Mouse (Mus musculus): ENCODE data around the gene Mphosph10. TPM values are rescaled to one million over a fixed set of nuclear protein-coding genes. Genes with fewer than 3 reads are reported as not detected.

The Mphosph10 gene
- 52.2 and 54.4 TPM in 2 replicates for polyA plus RNA-seq (2014; fragmentation: Nextera tagmentation; extraction: Ambion mirVana)

DNA sequence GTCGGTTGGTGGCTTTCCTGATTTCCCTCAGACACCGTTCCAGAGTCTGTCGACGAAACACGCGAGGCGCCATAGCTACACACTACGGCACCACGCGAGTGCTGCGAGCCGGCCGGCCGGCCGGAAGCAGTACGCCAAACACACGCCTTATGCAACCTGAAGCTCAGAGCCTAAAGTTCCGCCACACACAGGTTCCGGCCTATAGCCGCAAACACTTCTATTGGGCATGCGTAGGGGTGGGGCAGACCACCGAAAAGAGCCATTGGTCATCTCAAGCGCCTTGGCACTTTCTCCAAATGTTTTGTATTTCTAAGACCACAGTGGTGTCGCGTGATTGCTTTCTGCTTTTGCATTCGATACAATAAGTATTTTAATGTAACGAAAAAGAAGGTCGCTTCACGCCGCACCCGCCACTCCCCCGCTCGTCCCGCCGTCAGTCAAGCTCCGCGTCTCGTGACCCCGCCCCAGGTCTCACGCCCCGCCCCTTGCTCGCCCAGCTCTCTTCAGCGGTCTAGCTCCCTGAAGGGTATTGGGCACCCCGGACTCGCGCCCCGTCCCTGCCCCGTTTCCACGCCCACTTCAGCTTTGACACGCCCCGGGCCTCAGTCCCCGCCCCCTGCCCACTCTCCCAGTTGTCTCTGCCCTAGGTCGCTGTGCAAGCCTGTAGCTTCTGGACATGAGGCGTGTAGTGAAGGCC is at the start of gene Mphosph10, which contains the start of gene Mcee:
Mphosph10 (minus strand) TSS at position 147 of the 697 bp plus-strand sequence.
Mcee (plus strand) TSS at position 486 of the 697 bp plus-strand sequence.
- Histone ChIP-seq H3K27ac (ENCODE audit: low read depth, low read length) (peak within 1 kb of the TSS; percentile 27; the same call in 1 of the 2 replicates), H3K9ac (ENCODE audit: low read depth, low read length) (peak within 1 kb of the TSS; percentile 75), H3K4me3 (ENCODE audit: low read depth, low read length) (peak within 1 kb of the TSS; percentile 70), H3K4me2 (replicated peaks; ENCODE audit: low read depth, low read length) (peak within 1 kb of the TSS; percentile 75), H3K27me3 (ENCODE audit: control insufficient read depth, insufficient read depth, low read length) (no peaks in the 10 kb centered on the region), H3K36me3 (ENCODE audit: control insufficient read depth, insufficient read depth, low read length) (no peaks in the 10 kb centered on the region), H3K4me1 (replicated peaks; ENCODE audit: control insufficient read depth, insufficient read depth, low read length) (no peaks in the 10 kb centered on the region), H3K9me3 (ENCODE audit: control insufficient read depth, low read length) (no peaks in the 10 kb centered on the region)
- ATAC-seq (ENCODE audit: low FRiP score) (peak; percentile 99), DNase-seq (ENCODE audit: low spot score) (peak; percentile 95)
- under 1% methylated on average over 54 of the region's 54 CpGs for WGBS

DNA sequence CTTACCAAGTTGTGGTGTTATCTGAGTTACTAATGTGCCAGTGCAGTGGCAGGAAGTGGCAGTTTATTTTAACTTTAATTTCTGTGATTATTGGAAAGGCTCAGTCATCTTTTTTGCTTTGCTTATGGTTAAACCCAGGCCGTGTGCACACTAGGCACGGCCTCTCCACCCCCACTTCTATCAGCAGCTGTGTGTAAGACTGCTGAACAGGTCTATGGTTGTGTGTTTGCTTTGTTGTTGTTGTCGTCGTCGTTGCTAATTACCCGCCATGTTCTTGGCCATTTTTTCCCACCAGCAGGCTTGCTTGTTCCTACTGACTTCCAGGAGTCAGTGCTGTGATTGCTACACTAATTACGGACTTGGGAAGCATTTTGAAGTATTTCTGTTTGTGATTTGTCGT is 48.5 kb upstream of the Mphosph10 start:
- DNase-seq (ENCODE audit: low spot score) (no peak), ATAC-seq (ENCODE audit: low FRiP score) (peak; percentile 61; the same call in 1 of the 2 replicates)
- H3K9ac ChIP-seq (ENCODE audit: low read depth, low read length) = no peak overlapping the region
- no peak overlapping the region for H3K4me3 ChIP-seq (ENCODE audit: low read depth, low read length)
- WGBS = 82% methylated on average over 8 of the region's 8 CpGs
- no peaks in the 10 kb centered on the region for H3K4me1 ChIP-seq (replicated peaks; ENCODE audit: control insufficient read depth, insufficient read depth, low read length)
- H3K4me2 ChIP-seq (replicated peaks; ENCODE audit: low read depth, low read length) = no peak overlapping the region
- H3K9me3 ChIP-seq (ENCODE audit: control insufficient read depth, low read length) = no peaks in the 10 kb centered on the region
- no peaks in the 10 kb centered on the region for H3K36me3 ChIP-seq (ENCODE audit: control insufficient read depth, insufficient read depth, low read length)
- H3K27ac ChIP-seq (ENCODE audit: low read depth, low read length) = no peak overlapping the region
- H3K27me3 ChIP-seq (ENCODE audit: control insufficient read depth, insufficient read depth, low read length) = no peaks in the 10 kb centered on the region

DNA sequence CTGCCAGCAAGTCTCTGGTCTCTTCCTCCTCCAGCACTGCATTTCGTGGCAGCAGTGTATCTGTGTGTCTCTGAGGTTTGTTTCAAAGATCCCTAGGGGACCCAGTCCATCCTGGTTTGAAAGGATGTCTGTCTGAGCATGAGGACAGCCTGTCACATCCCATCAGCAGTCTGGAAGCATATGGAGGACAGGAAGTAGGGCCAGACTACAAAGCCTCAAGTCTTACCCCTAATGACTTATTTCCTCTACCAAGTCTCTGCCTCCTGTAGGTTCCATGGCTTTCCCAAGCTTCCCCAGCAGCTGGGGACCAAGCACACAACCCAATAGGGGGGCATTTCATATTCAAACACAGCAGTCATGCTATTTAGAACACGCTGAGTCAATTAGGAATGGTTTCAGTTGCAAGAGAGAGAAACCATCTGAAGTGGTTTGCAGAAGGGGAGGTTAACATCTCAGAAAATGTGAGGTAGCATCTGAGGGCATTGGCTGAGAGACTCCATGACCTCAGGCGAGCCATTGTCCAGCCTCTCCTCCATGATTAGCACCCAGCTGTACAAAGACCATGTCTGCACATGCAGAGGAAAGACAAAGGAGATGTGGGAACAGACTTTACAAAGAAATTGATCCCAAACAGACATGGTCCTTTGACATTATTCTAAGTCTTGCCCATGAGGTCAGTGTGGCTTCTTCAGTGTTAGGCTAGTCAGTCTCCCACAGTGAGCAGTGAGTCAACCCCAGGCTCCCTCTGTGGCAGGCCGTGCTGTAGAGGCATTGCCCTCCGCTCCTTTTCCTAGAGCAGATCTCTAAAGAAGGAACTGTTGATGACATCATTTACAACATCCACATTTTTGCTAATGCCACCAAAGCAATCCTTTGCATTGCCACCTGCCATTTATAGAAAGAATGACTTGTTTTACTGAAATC is 47.8 kb upstream of the Mphosph10 start:
- H3K27ac ChIP-seq (ENCODE audit: low read depth, low read length) = no peak overlapping the region
- DNase-seq (ENCODE audit: low spot score) (peak; percentile 33), ATAC-seq (ENCODE audit: low FRiP score) (peak; percentile 82)
- no peaks in the 10 kb centered on the region for H3K27me3 ChIP-seq (ENCODE audit: control insufficient read depth, insufficient read depth, low read length)
- 41% methylated on average over 5 of the region's 5 CpGs for WGBS
- no peak overlapping the region for H3K4me2 ChIP-seq (replicated peaks; ENCODE audit: low read depth, low read length)
- H3K4me1 ChIP-seq (replicated peaks; ENCODE audit: control insufficient read depth, insufficient read depth, low read length) = no peaks in the 10 kb centered on the region
- no peak overlapping the region for H3K9ac ChIP-seq (ENCODE audit: low read depth, low read length)
- H3K4me3 ChIP-seq (ENCODE audit: low read depth, low read length) = no peak overlapping the region
- H3K36me3 ChIP-seq (ENCODE audit: control insufficient read depth, insufficient read depth, low read length) = no peaks in the 10 kb centered on the region
- no peaks in the 10 kb centered on the region for H3K9me3 ChIP-seq (ENCODE audit: control insufficient read depth, low read length)

DNA sequence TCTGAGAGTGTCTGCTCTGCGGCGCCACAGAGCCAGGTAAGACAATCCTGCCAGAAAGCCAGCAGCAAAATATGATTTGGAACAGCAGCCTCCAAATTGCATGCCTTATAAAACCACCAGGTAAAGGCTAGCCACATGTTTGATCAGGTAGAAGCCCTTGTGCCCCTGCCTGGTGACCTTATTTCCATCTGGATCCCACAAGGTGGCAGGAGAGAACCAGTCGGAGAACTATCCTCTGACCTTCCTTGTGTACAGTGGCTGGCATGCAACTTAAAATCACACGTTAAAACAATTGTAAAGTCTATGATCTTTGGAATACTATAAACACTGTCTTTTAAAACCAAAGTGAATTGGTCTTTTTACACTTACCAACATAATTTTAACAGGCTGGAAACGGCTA is 32.8 kb upstream of the Mphosph10 start:
- H3K4me1 ChIP-seq (replicated peaks; ENCODE audit: control insufficient read depth, insufficient read depth, low read length) = no peaks in the 10 kb centered on the region
- no peak overlapping the region for H3K27ac ChIP-seq (ENCODE audit: low read depth, low read length)
- no peak for ATAC-seq (ENCODE audit: low FRiP score)
- H3K4me2 ChIP-seq (replicated peaks; ENCODE audit: low read depth, low read length) = no peak overlapping the region
- peak; percentile 12 for DNase-seq (ENCODE audit: low spot score)
- H3K9ac ChIP-seq (ENCODE audit: low read depth, low read length) = no peak overlapping the region
- no peaks in the 10 kb centered on the region for H3K36me3 ChIP-seq (ENCODE audit: control insufficient read depth, insufficient read depth, low read length)
- WGBS = 64% methylated on average over 5 of the region's 5 CpGs
- no peaks in the 10 kb centered on the region for H3K9me3 ChIP-seq (ENCODE audit: control insufficient read depth, low read length)
- H3K27me3 ChIP-seq (ENCODE audit: control insufficient read depth, insufficient read depth, low read length) = no peaks in the 10 kb centered on the region
- no peak overlapping the region for H3K4me3 ChIP-seq (ENCODE audit: low read depth, low read length)

DNA sequence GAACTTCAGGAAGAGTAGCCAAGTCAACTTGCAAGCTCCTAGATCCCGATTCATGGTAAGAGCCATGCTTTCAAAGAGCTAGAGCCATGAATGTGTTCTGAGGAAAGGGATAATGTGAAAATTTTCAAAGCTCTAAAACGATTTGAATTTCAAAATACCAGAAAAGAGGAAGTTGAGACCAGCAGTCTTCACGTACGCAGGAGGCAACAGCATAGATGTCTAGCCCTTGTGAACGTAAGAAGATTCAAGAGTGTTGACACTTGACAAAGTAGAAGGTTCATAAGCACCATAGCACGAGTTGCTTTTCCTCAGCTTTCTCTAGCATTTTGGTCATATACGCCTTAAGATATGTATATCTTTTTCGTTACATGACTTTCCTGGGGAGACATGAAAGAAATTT is 11.9 kb upstream of the Mphosph10 start:
- Histone ChIP-seq H3K27me3 (ENCODE audit: control insufficient read depth, insufficient read depth, low read length) (no peaks in the 10 kb centered on the region), H3K9me3 (ENCODE audit: control insufficient read depth, low read length) (no peaks in the 10 kb centered on the region), H3K27ac (ENCODE audit: low read depth, low read length) (no peak overlapping the region), H3K36me3 (ENCODE audit: control insufficient read depth, insufficient read depth, low read length) (no peaks in the 10 kb centered on the region), H3K4me1 (replicated peaks; ENCODE audit: control insufficient read depth, insufficient read depth, low read length) (no peaks in the 10 kb centered on the region), H3K9ac (ENCODE audit: low read depth, low read length) (no peak overlapping the region), H3K4me3 (ENCODE audit: low read depth, low read length) (no peak overlapping the region), H3K4me2 (replicated peaks; ENCODE audit: low read depth, low read length) (no peak overlapping the region)
- no peak for ATAC-seq (ENCODE audit: low FRiP score)
- no peak for DNase-seq (ENCODE audit: low spot score)
- WGBS = 89% methylated on average over 8 of the region's 8 CpGs

DNA sequence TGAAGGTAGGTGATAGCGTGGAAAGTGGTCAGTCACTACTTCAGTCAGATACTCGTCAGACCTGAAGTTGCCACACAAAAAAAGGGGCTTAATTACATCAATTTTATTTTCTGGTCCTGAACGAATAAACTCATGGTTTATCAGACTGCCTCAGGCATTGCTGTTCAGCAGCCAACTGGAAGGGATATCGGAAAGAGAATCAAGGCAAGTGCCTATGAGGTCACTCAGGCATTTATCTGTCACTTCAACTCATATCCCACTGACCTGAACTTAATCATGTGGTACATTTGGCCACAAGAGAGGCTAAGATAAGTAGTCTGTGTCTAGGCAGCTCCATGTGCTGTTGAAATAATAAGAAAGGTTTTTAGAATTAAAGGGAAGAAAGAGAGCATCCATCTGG is 10.4 kb upstream of the Mphosph10 start:
- no peak overlapping the region for H3K4me3 ChIP-seq (ENCODE audit: low read depth, low read length)
- ATAC-seq (ENCODE audit: low FRiP score) (no peak), DNase-seq (ENCODE audit: low spot score) (no peak)
- no peak overlapping the region for H3K9ac ChIP-seq (ENCODE audit: low read depth, low read length)
- 93% methylated on average over 4 of the region's 4 CpGs for WGBS
- no peaks in the 10 kb centered on the region for H3K36me3 ChIP-seq (ENCODE audit: control insufficient read depth, insufficient read depth, low read length)
- no peak overlapping the region for H3K4me2 ChIP-seq (replicated peaks; ENCODE audit: low read depth, low read length)
- H3K27ac ChIP-seq (ENCODE audit: low read depth, low read length) = no peak overlapping the region
- H3K27me3 ChIP-seq (ENCODE audit: control insufficient read depth, insufficient read depth, low read length) = no peaks in the 10 kb centered on the region
- H3K9me3 ChIP-seq (ENCODE audit: control insufficient read depth, low read length) = no peaks in the 10 kb centered on the region
- H3K4me1 ChIP-seq (replicated peaks; ENCODE audit: control insufficient read depth, insufficient read depth, low read length) = no peaks in the 10 kb centered on the region

DNA sequence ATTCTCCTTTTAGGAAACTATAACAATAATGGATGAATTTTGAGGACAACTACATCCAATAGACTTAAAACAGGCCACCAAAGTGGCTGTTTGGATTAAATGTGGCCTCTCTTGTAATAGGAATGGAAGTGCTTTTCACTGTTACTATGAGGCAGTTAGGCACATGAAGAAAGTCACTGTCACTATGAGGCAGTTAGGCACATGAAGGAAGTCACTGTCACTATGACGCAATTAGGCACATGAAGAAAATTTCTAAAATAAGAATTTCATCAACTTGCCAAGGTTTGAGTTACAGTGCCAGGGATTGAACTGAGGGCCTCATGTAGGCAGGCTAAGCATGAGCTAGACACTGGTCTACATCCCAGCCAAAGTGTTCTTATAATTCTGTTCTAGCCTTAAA is 8.7 kb upstream of the Mphosph10 start:
- H3K27me3 ChIP-seq (ENCODE audit: control insufficient read depth, insufficient read depth, low read length) = no peaks in the 10 kb centered on the region
- no peaks in the 10 kb centered on the region for H3K4me1 ChIP-seq (replicated peaks; ENCODE audit: control insufficient read depth, insufficient read depth, low read length)
- no peak overlapping the region for H3K4me2 ChIP-seq (replicated peaks; ENCODE audit: low read depth, low read length)
- DNase-seq (ENCODE audit: low spot score) = no peak
- H3K9ac ChIP-seq (ENCODE audit: low read depth, low read length) = no peak overlapping the region
- no peak overlapping the region for H3K4me3 ChIP-seq (ENCODE audit: low read depth, low read length)
- H3K9me3 ChIP-seq (ENCODE audit: control insufficient read depth, low read length) = no peaks in the 10 kb centered on the region
- ATAC-seq (ENCODE audit: low FRiP score) = no peak
- H3K36me3 ChIP-seq (ENCODE audit: control insufficient read depth, insufficient read depth, low read length) = no peaks in the 10 kb centered on the region
- H3K27ac ChIP-seq (ENCODE audit: low read depth, low read length) = no peak overlapping the region
- WGBS = 94% methylated on average over 1 of the region's 1 CpGs

DNA sequence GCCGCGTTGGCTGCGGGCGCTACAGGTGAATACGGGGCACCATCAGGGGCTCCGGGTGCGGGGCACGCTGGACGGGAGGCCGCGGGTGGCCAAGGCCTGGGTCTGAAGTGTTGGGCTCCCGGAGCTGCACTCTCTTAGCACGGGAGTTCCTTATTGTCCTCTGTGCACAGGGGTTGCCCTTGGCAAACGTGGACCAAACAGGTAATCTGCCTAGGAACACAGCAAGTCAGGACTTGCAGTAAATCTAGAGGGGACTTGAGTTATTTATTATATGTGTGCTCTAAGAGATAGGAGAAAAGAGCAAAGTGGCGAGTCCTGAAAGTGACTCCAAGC is 717 bp upstream of the Mphosph10 start:
- Histone ChIP-seq H3K4me2 (replicated peaks; ENCODE audit: low read depth, low read length) (peak overlapping the region; percentile 51), H3K9ac (ENCODE audit: low read depth, low read length) (peak overlapping the region; percentile 60), H3K27ac (ENCODE audit: low read depth, low read length) (0 out of 2 replicates have a peak overlapping the region, but pooled peaks have one; percentile 24), H3K4me3 (ENCODE audit: low read depth, low read length) (peak overlapping the region; percentile 70), H3K36me3 (ENCODE audit: control insufficient read depth, insufficient read depth, low read length) (no peaks in the 10 kb centered on the region), H3K9me3 (ENCODE audit: control insufficient read depth, low read length) (no peaks in the 10 kb centered on the region), H3K27me3 (ENCODE audit: control insufficient read depth, insufficient read depth, low read length) (no peaks in the 10 kb centered on the region), H3K4me1 (replicated peaks; ENCODE audit: control insufficient read depth, insufficient read depth, low read length) (no peaks in the 10 kb centered on the region)
- WGBS = 1% methylated on average over 15 of the region's 15 CpGs
- DNase-seq (ENCODE audit: low spot score) = no peak
- ATAC-seq (ENCODE audit: low FRiP score) = no peak
